Mouse (Mus musculus) olfactory bulb, adult 2 months (tissue): ENCODE measurements at regions not wholly inside any gene's neighbourhood (a gene's known extent, or its start where the extent isn't known, plus 50 kb on each side); places are given as distances from the start of the nearest gene placed in this dataset.

Experiments used
- CTCF ChIP-seq: fragments of 200-500 bp; IDR thresholded peaks from 2 replicates; pipeline ENCODE4 v1.5.1; 2012; ENCODE audit warnings: low read depth, mild to moderate bottlenecking, low read length, moderate library complexity; ENCODE audit not compliant: insufficient read depth
- POLR2A ChIP-seq: fragments of 200-500 bp; IDR thresholded peaks from 2 replicates; pipeline ENCODE4 v1.6.1; 2012; ENCODE audit warnings: mild to moderate bottlenecking, low read depth, low read length, moderate library complexity; ENCODE audit not compliant: insufficient read depth

DNA sequence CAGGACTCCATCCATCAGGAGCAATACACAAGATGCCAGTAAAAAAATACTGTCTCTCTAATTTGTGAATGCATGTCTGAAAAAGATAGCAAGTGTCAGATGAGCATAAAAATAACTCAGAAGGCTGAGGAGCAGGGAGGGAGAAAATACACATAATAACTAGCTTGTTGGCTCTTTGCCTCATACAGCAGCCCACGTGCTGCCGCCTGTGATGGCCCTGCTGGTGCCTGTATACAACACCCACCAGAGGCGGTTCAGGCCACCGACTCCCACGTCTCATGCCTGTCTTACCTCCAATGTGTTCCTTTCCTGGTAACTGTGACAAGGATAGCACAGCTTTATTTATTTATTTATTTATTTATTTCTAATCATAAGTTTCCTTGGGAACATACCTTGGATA is 119.5 kb upstream of the Sgk1 start:
- TF ChIP-seq CTCF (no peak), POLR2A (no peak)
